Mouse (Mus musculus): ENCODE data around the gene Gm17324. TPM values are rescaled to one million over a fixed set of nuclear protein-coding genes. Genes with fewer than 3 reads are reported as not detected.

The Gm17324 gene
- polyA plus RNA-seq, 1 experiment from 2014 or later, result 0.48 TPM

- Histone ChIP-seq H3K9me3 (ENCODE audit: control insufficient read depth, low read length) (no peaks in the 10 kb centered on the region), H3K36me3 (ENCODE audit: control insufficient read depth, insufficient read depth, low read length) (no peaks in the 10 kb centered on the region), H3K4me2 (replicated peaks; ENCODE audit: low read depth, low read length) (peak overlapping the region; percentile 40), H3K27me3 (ENCODE audit: control insufficient read depth, insufficient read depth, low read length) (no peaks in the 10 kb centered on the region), H3K4me1 (replicated peaks; ENCODE audit: control insufficient read depth, insufficient read depth, low read length) (no peaks in the 10 kb centered on the region), H3K9ac (ENCODE audit: low read depth, low read length) (no peak overlapping the region), H3K4me3 (ENCODE audit: low read depth, low read length) (peak overlapping the region; percentile 18; the same call in 1 of the 2 replicates), H3K27ac (ENCODE audit: low read depth, low read length) (no peak overlapping the region)
- 35% methylated on average over 26 of the region's 27 CpGs for WGBS
- DNase-seq (ENCODE audit: low spot score), result no peak
- ATAC-seq (ENCODE audit: low FRiP score), result 0 out of 2 replicates have a peak, but pooled peaks have one; percentile 12
These were observed 21.2 kb downstream of the Gm17324 start for GRCm38 (mm10) chr9:78427362-78427781.

- H3K9ac ChIP-seq (ENCODE audit: low read depth, low read length), result no peak overlapping the region
- DNase-seq (ENCODE audit: low spot score) (no peak), ATAC-seq (ENCODE audit: low FRiP score) (no peak)
- no peaks in the 10 kb centered on the region for H3K36me3 ChIP-seq (ENCODE audit: control insufficient read depth, insufficient read depth, low read length)
- peaks cover 8% of the 10 kb centered on the region for H3K27me3 ChIP-seq (ENCODE audit: control insufficient read depth, insufficient read depth, low read length)
- no peaks in the 10 kb centered on the region for H3K9me3 ChIP-seq (ENCODE audit: control insufficient read depth, low read length)
- H3K4me1 ChIP-seq (replicated peaks; ENCODE audit: control insufficient read depth, insufficient read depth, low read length), result no peaks in the 10 kb centered on the region
- no peak overlapping the region for H3K4me2 ChIP-seq (replicated peaks; ENCODE audit: low read depth, low read length)
- 87% methylated on average over 7 of the region's 7 CpGs for WGBS
- H3K4me3 ChIP-seq (ENCODE audit: low read depth, low read length), result no peak overlapping the region
- no peak overlapping the region for H3K27ac ChIP-seq (ENCODE audit: low read depth, low read length)
These were observed 47.0 kb downstream of the Gm17324 start for GRCm38 (mm10) chr9:78401596-78401995.

GRCm38 (mm10) chr9:78400570-78400969, 48.0 kb downstream of the Gm17324 start:
- H3K27me3 ChIP-seq (ENCODE audit: control insufficient read depth, insufficient read depth, low read length), result peaks cover 18% of the 10 kb centered on the region
- ATAC-seq (ENCODE audit: low FRiP score) (no peak), DNase-seq (ENCODE audit: low spot score) (no peak)
- H3K9ac ChIP-seq (ENCODE audit: low read depth, low read length), result no peak overlapping the region
- WGBS, result 93% methylated on average over 5 of the region's 5 CpGs
- H3K27ac ChIP-seq (ENCODE audit: low read depth, low read length), result no peak overlapping the region
- no peak overlapping the region for H3K4me2 ChIP-seq (replicated peaks; ENCODE audit: low read depth, low read length)
- no peaks in the 10 kb centered on the region for H3K9me3 ChIP-seq (ENCODE audit: control insufficient read depth, low read length)
- 0 out of 2 replicates have a peak, but pooled peaks cover 2% of the 10 kb centered on the region for H3K4me1 ChIP-seq (replicated peaks; ENCODE audit: control insufficient read depth, insufficient read depth, low read length)
- no peak overlapping the region for H3K4me3 ChIP-seq (ENCODE audit: low read depth, low read length)
- H3K36me3 ChIP-seq (ENCODE audit: control insufficient read depth, insufficient read depth, low read length), result no peaks in the 10 kb centered on the region

Other genes with a start within 250 kb of the Gm17324 start
- not detected in 2 replicates for gene Gsta1, start 218.1 kb downstream of the Gm17324 start, polyA plus RNA-seq (2014; fragmentation: Nextera tagmentation; extraction: Ambion mirVana)
- gene Gm3776, start 191.7 kb downstream of the Gm17324 start, polyA plus RNA-seq (2014; fragmentation: Nextera tagmentation; extraction: Ambion mirVana), result not detected in 2 replicates
- gene Gm10639, start 158.9 kb downstream of the Gm17324 start, polyA plus RNA-seq (2014; fragmentation: Nextera tagmentation; extraction: Ambion mirVana), result not detected in 2 replicates
- gene Omt2a, start 134.0 kb downstream of the Gm17324 start, polyA plus RNA-seq (2014; fragmentation: Nextera tagmentation; extraction: Ambion mirVana), result not detected in 2 replicates
- gene Omt2b, start 121.2 kb downstream of the Gm17324 start, polyA plus RNA-seq (2014; fragmentation: Nextera tagmentation; extraction: Ambion mirVana), result not detected in 2 replicates
- gene Gsta2, start 93.0 kb downstream of the Gm17324 start, polyA plus RNA-seq (2014; fragmentation: Nextera tagmentation; extraction: Ambion mirVana), result not detected in 2 replicates
- gene Dppa5a, start 80.6 kb downstream of the Gm17324 start, polyA plus RNA-seq (2014; fragmentation: Nextera tagmentation; extraction: Ambion mirVana), result 0.35 and 0.79 TPM in 2 replicates
- gene Ooep, start 70.1 kb downstream of the Gm17324 start, polyA plus RNA-seq (2014; fragmentation: Nextera tagmentation; extraction: Ambion mirVana), result 2.9 and 3.3 TPM in 2 replicates
- 0.14 and 0.40 TPM in 2 replicates for gene Ddx43, start 53.0 kb downstream of the Gm17324 start, polyA plus RNA-seq (2014; fragmentation: Nextera tagmentation; extraction: Ambion mirVana)
- 0.35 and 0.79 TPM in 2 replicates for gene Cgas, start 5.5 kb downstream of the Gm17324 start, polyA plus RNA-seq (2014; fragmentation: Nextera tagmentation; extraction: Ambion mirVana)
- 26.1 and 26.7 TPM in 2 replicates for gene Mto1, start 578 bp downstream of the Gm17324 start, polyA plus RNA-seq (2014; fragmentation: Nextera tagmentation; extraction: Ambion mirVana)
- gene Eef1a1, start 40.4 kb upstream of the Gm17324 start, polyA plus RNA-seq (2014; fragmentation: Nextera tagmentation; extraction: Ambion mirVana), result 4,691 and 4,742 TPM in 2 replicates
- 10.7 and 12.8 TPM in 2 replicates for gene Slc17a5, start 139.3 kb upstream of the Gm17324 start, polyA plus RNA-seq (2014; fragmentation: Nextera tagmentation; extraction: Ambion mirVana)
- gene Cd109, start 166.8 kb upstream of the Gm17324 start, polyA plus RNA-seq (2014; fragmentation: Nextera tagmentation; extraction: Ambion mirVana), result 4.0 and 5.7 TPM in 2 replicates

Measured in hindbrain, embryonic 11.5 days (tissue).